Mouse (Mus musculus) embryonic facial prominence, embryonic 14.5 days (tissue): ENCODE results near the gene Pld6. TPM values are rescaled to one million over a fixed set of nuclear protein-coding genes. Genes with fewer than 3 reads are reported as not detected.
A peak's percentile ranks its signal among the peaks of the same experiment; 100 is the strongest.

Source experiments
- ATAC-seq: fragments of 200-750 bp; cut with Nextera tagmentation; 2 replicates; pipeline ENCODE4 v1.8.0; 2017; ENCODE audit warnings: low read depth, moderate number of reproducible peaks, moderate TSS enrichment
- DNase-seq: peaks from one replicate; pipeline ENCODE4 v3.0.0-alpha.2; 2015; ENCODE audit warnings: low spot score
- H3K27ac ChIP-seq: fragments of 300-500 bp; sonication (generic); replicated peaks from 2 replicates; pipeline ENCODE4 v1.5.1; 2014; ENCODE audit warnings: low read depth, mild to moderate bottlenecking, low read length, moderate library complexity
- H3K27me3 ChIP-seq: fragments of 300-500 bp; sonication (generic); replicated peaks from 2 replicates; pipeline ENCODE4 v1.6.1; 2014; ENCODE audit warnings: low read length; ENCODE audit not compliant: control insufficient read depth, insufficient read depth
- H3K36me3 ChIP-seq: fragments of 300-500 bp; sonication (generic); 2 replicates; pipeline ENCODE4 v1.6.1; 2014; ENCODE audit warnings: low read length, mixed read lengths; ENCODE audit not compliant: control insufficient read depth, insufficient read depth
- H3K4me1 ChIP-seq: fragments of 300-500 bp; sonication (generic); 2 replicates; pipeline ENCODE4 v1.6.1; 2014; ENCODE audit warnings: antibody characterized with exemption, low read length; ENCODE audit not compliant: control insufficient read depth, insufficient read depth
- H3K4me2 ChIP-seq: fragments of 300-500 bp; sonication (generic); 2 replicates; pipeline ENCODE4 v1.6.1; 2014; ENCODE audit warnings: low read depth, mild to moderate bottlenecking, low read length, moderate library complexity, mixed read lengths
- H3K4me3 ChIP-seq: fragments of 300-500 bp; sonication (generic); 2 replicates; pipeline ENCODE4 v1.5.1; 2014; ENCODE audit warnings: low read depth, mild to moderate bottlenecking, low read length
- H3K9ac ChIP-seq: fragments of 300-500 bp; sonication (generic); 2 replicates; pipeline ENCODE4 v1.6.1; 2014; ENCODE audit warnings: low read depth, mild to moderate bottlenecking, low read length, moderate library complexity, mixed read lengths
- H3K9me3 ChIP-seq: fragments of 300-500 bp; sonication (generic); 2 replicates; pipeline ENCODE4 v1.6.1; 2016; ENCODE audit warnings: low read length; ENCODE audit not compliant: control insufficient read depth
- WGBS: fragments of 180-500 bp; shearing (Covaris S2); extraction: QIAGEN DNeasy Blood & Tissue Kit; methylation state at CpG from one replicate; pipeline ENCODE4 v1.1.7; 2014; 5-methylcytosine and 5-hydroxymethylcytosine counted together
- polyA plus RNA-seq: library from polyadenylated mRNA; unstranded; fragments of >200 nt; fragmentation: Nextera tagmentation; extraction: Ambion mirVana; gene quantifications from 2 replicates; pipeline ENCODE4 v1.2.1, GENCODE M21; 2014

The Pld6 gene
- polyA plus RNA-seq, 1 experiment from 2014 or later, result 1.3 TPM

DNA sequence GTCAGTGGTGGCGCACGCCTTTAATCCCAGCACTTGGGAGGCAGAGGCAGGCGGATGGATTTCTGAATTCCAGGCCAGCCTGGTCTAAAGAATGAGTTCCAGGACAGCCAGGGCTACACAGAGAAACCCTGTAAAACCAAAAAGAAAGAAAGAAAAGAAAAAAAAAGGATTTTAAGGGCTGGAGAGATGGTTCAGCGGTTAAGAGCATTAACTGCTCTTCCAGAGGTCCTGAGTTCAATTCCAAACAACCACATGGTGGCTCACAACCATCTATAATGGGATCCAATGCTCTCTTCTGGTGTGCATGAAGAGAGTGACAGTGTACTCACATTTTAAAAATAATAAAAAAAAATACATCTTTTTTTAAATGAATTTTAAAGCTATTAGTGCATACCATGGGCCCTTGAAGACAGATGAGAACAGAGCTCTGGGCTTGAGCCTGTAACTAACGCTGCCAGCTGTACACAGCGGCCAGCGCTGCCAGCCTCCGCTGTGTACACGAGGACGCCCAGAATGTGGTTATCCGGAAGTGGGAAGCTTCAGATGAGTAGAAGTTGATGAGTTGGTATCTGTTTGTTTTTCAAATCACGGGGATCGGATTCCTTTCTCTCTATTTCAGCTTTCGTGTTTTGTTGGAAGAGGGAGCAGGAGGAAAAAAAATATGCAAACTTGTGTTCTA is 23.2 kb upstream of the Pld6 start:
- Histone ChIP-seq H3K27ac (peak overlapping the region; percentile 96), H3K9me3 (no peaks in the 10 kb centered on the region), H3K27me3 (no peaks in the 10 kb centered on the region), H3K4me1 (peaks cover 15% of the 10 kb centered on the region), H3K4me3 (peak overlapping the region; percentile 65), H3K4me2 (peak overlapping the region; percentile 92), H3K36me3 (peaks cover 27% of the 10 kb centered on the region), H3K9ac (peak overlapping the region; percentile 92)
- no peak for ATAC-seq
- WGBS, result 54% methylated on average over 14 of the region's 14 CpGs
- DNase-seq, result no peak

DNA sequence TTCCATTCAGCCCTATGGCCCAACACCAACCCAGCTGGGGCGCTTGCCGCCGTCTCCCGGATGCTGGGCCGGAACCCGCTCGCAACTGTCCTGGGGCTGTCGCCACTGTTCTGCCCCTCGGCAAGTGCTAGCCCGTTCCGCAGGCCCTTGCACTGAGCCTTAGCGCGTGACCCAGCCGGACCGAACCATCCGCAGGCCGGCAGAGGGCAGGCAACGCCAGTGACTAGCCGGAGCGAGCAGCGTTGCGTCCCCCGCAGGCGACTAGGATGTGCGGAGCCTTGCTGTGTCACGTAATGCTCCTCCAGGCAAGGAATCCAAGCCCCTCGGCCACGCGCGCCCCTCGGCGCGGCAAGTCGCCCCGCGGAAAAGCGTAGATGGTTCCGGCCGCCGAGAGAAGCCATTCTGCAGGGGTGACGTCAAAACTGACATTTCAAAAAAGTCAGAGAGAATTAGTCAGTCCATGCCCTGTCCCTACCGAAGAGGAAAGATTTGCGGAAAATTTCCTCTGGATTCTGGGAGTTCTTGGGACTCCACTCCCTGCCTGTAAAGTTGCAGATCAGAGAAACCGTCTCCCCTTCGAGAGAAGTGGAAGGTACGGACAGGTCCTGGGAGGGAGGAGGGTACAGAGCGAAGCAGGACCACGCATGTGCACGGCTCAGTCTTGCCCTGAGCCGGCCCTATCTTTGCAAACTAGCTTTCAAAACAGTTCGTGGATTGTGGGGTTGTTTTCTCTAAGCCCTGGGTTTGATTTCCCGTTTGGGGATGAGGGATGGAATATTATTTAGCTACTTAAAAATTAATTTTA is 22.4 kb upstream of the Pld6 start, which contains the start of gene Flcn:
Gene Flcn, minus strand, starts transcription at position 347 of the 805 bp plus-strand sequence.
- under 1% methylated on average over 50 of the region's 52 CpGs for WGBS
- Histone ChIP-seq H3K4me2 (peak within 1 kb of the TSS; percentile 92), H3K4me1 (peaks cover 15% of the 10 kb centered on the region), H3K4me3 (peak within 1 kb of the TSS; percentile 65), H3K9ac (peak within 1 kb of the TSS; percentile 92), H3K27me3 (no peaks in the 10 kb centered on the region), H3K36me3 (peaks cover 30% of the 10 kb centered on the region), H3K27ac (peak within 1 kb of the TSS; percentile 96), H3K9me3 (no peaks in the 10 kb centered on the region)
- ATAC-seq, result peak; percentile 95
- peak; percentile 94 for DNase-seq

DNA sequence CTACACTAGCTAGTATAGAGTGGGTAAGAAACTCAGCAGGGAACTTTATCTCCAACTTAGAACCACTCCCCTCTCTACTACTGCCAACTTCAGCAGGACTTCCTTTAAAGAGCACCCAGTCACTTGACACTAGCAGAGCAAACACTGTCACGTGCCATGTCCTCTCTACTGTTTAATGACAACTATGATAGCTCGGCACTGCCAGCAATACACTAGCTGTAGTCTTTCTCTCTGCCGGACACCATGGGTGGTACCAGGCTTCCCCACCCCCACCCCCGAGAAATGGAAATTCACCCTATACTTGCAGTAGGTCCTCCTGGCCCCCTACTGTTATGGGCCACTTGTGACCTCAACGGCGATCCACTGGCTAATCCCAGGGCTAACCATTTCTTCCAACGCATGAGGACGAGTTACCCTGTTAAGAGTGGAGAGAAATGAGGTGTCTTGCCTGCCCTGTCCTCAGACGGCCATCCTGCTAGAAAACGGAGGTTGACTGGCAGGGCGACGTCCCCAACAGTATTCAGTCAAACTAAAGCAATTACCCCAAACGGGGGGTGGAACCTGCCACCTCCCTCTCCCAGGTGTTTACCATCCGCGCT is 21.7 kb upstream of the Pld6 start:
- H3K4me2 ChIP-seq, result peak overlapping the region; percentile 92
- DNase-seq (peak; percentile 67), ATAC-seq (no peak; the same call in 1 of the 2 replicates)
- H3K27ac ChIP-seq, result peak overlapping the region; percentile 96
- no peaks in the 10 kb centered on the region for H3K27me3 ChIP-seq
- peak overlapping the region; percentile 65 for H3K4me3 ChIP-seq
- WGBS, result 2% methylated on average over 15 of the region's 15 CpGs
- no peaks in the 10 kb centered on the region for H3K9me3 ChIP-seq
- peak overlapping the region; percentile 92 for H3K9ac ChIP-seq
- peaks cover 37% of the 10 kb centered on the region for H3K36me3 ChIP-seq
- H3K4me1 ChIP-seq, result peaks cover 15% of the 10 kb centered on the region

DNA sequence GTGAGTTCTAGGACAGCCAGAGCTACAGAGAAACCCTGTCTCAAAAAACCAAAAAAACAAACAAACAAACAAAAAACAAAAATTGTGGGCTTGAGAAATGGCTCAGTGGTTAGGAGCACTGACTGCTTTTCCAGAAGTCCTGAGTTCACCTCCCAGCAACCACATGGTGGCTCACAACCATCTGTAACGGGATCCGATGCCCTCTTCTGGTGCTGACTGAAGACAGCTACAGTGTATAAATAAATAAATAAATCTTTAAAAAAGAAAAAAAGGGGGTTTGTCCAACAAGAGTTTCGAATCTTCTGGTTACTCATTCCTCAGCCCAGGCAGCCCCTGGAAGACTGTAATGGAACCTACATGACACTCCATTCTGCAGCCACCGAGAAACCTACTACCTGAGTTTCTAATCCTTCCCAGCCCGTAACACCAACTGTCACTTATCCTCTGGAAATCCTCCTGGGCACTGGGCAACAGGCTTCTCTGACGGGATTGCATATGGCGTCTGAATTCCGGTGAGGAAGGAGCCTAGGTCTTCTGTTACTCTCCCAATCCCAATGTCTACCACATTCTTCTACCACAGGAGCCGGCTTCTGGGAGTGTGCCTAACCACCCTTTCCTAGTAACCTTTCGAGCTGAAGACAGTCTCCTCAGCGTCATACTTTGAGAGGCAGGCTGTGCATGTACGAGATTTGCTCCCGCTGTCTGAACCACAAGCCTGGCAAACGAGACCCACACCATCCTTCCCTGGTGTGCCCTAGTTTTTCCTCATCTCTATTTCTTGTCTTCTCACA is 20.9 kb upstream of the Pld6 start:
- peak overlapping the region; percentile 65 for H3K4me3 ChIP-seq
- H3K9me3 ChIP-seq, result no peaks in the 10 kb centered on the region
- peaks cover 44% of the 10 kb centered on the region for H3K36me3 ChIP-seq
- peaks cover 15% of the 10 kb centered on the region for H3K4me1 ChIP-seq
- peak overlapping the region; percentile 92 for H3K4me2 ChIP-seq
- DNase-seq, result no peak
- WGBS, result 57% methylated on average over 14 of the region's 14 CpGs
- ATAC-seq, result no peak
- peak overlapping the region; percentile 96; the same call in 1 of the 2 replicates for H3K27ac ChIP-seq
- no peaks in the 10 kb centered on the region for H3K27me3 ChIP-seq
- peak overlapping the region; percentile 92 for H3K9ac ChIP-seq

DNA sequence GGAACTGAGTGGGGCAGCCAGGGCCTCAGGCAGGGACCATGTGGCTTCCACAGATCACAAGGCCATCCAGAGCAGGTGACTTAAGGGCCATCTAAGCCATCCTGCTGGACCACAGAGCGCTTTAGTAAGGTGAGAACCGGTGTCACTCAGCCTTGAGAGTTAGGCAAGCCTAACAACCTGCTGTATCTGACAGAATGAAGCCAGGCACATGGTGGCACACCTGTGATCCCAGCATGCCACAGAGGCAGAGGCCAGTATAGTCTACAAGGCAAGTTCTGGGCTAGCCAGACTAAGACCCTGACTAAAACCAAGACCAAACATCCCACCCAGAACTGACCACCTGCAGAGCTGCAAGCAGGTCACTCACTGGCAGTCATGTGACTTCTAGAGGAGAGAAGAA is 18.2 kb upstream of the Pld6 start:
- H3K9ac ChIP-seq, result no peak overlapping the region

DNA sequence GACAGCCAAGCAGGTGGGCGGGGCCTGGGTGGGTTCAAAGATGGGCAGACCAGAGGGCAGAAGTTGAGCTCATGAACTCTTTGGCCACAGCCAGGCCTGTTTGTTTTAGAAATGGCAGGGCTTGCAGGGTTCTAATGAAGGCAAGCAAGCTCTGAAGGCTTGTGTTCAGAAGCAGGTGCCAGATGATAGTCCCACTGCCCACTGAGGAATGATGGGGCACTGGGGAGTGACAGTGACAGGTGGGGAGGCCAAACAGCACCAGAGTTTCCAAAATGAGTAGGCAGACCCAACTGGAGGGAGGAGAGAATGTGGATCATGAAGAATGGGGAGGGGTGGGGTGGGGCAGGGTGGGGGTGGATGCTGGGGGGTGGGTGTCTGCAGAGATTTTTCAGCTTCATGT is 17.8 kb upstream of the Pld6 start:
- ATAC-seq (no peak), DNase-seq (peak; percentile 45)
- H3K27ac ChIP-seq, result no peak overlapping the region
- no peaks in the 10 kb centered on the region for H3K27me3 ChIP-seq
- H3K4me3 ChIP-seq, result no peak overlapping the region
- H3K9me3 ChIP-seq, result no peaks in the 10 kb centered on the region
- H3K4me2 ChIP-seq, result no peak overlapping the region
- H3K4me1 ChIP-seq, result peaks cover 8% of the 10 kb centered on the region
- H3K9ac ChIP-seq, result no peak overlapping the region
- H3K36me3 ChIP-seq, result peaks cover 74% of the 10 kb centered on the region
- WGBS, result 83% methylated on average over 1 of the region's 1 CpGs

More for the DNA sequence above, 18.2 kb upstream of the Pld6 start:
- ATAC-seq, result no peak
- Histone ChIP-seq H3K4me3 (no peak overlapping the region), H3K36me3 (peaks cover 70% of the 10 kb centered on the region), H3K9me3 (no peaks in the 10 kb centered on the region), H3K27me3 (no peaks in the 10 kb centered on the region), H3K27ac (no peak overlapping the region), H3K4me2 (no peak overlapping the region), H3K4me1 (peaks cover 10% of the 10 kb centered on the region)
- 83% methylated on average over 2 of the region's 2 CpGs for WGBS
- no peak for DNase-seq

GRCm38 (mm10) chr11:59804409-59805110 is 17.1 kb upstream of the Pld6 start:
- Histone ChIP-seq H3K27me3 (no peaks in the 10 kb centered on the region), H3K4me1 (peaks cover 8% of the 10 kb centered on the region), H3K27ac (no peak overlapping the region), H3K9ac (no peak overlapping the region), H3K4me2 (no peak overlapping the region), H3K36me3 (peaks cover 81% of the 10 kb centered on the region), H3K4me3 (no peak overlapping the region), H3K9me3 (no peaks in the 10 kb centered on the region)
- WGBS, result 91% methylated on average over 22 of the region's 22 CpGs
- ATAC-seq (no peak), DNase-seq (no peak)
